Mouse (Mus musculus) ES-Bruce4 (cell line): Measurements from ENCODE around the gene Cplx3.

Source experiments
- CTCF ChIP-seq: IDR thresholded peaks from one replicate; pipeline ENCODE4 v1.8.1; 2011; ENCODE audit warnings: low read depth, low read length
- EP300 ChIP-seq: IDR thresholded peaks from 2 replicates; pipeline ENCODE4 v1.6.1; 2011; ENCODE audit warnings: low read depth, low read length; ENCODE audit not compliant: insufficient read depth
- POLR2A ChIP-seq: IDR thresholded peaks from one replicate; pipeline ENCODE4 v1.8.1; 2011; ENCODE audit warnings: low read length; ENCODE audit not compliant: insufficient read depth

- no peak for TF ChIP-seq CTCF
- TF ChIP-seq POLR2A, result peak; percentile 76
- no peak for TF ChIP-seq EP300
Observed at GRCm38 (mm10) chr9:57552139-57552887, 53.8 kb downstream of the Cplx3 start, which contains the start of gene Mpi.
